Mouse (Mus musculus) lung, adult 2 months (tissue): ENCODE measurements around the gene Jmjd4.

Source experiments
- CTCF ChIP-seq: fragments of 200-500 bp; IDR thresholded peaks from 2 replicates; pipeline ENCODE4 v1.5.1; 2011; ENCODE audit warnings: mild to moderate bottlenecking, low read length, control low read depth; ENCODE audit not compliant: insufficient read depth
- POLR2A ChIP-seq: fragments of 200-500 bp; IDR thresholded peaks from 2 replicates; pipeline ENCODE4 v1.6.1; 2011; ENCODE audit warnings: low read depth, mild to moderate bottlenecking, control low read depth, low read length, borderline replicate concordance; ENCODE audit errors: extremely low read depth

DNA sequence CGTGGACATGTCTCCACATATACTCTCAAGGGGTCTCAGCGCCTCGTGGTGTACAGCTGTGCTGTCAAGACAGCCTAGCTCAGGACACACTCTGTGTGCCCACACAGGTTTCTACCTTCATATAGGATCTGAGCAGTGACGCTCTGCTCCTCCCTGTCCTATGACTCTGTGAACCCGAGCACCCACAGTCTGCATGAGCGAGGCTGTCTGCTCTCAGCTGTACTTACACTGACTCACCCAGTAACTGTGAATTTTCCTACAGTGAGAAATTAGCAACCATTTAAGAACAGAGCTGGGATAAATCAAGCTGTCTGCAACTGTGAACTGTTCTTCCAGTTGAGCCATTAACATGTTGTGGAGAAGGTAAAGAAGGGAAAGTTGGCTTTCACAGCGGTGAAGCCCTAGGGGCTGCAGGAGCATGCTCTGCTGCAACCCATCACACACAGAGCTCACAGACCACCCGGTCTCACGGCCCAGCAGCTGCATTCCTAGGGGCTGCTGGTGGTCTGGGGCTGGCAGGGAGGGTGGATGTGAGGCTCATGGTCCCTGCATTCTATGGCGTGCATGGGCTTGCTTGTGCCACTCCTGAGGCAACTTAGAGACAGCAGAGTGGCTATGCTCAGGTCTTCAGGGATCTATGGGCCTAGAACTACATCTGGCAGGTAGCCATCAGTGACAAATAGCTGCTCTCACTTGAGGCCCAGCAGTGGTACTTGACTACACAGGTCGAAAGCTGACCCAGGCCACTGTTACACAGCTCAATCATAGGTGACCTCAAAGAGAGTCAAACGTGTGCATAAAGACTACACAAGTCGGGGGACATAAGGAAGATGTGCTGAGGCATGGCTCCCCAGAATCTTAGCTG, 36.6 kb upstream of the Jmjd4 start:
- no peak for TF ChIP-seq CTCF
- TF ChIP-seq POLR2A: no peak
